Mouse (Mus musculus): ENCODE results near the gene Gm5580. TPM values are rescaled to one million over a fixed set of nuclear protein-coding genes. Genes with fewer than 3 reads are reported as not detected.
"Not testable (repeated sequence)": the region's sequence is repeated elsewhere in the genome, so short reads cannot be mapped to it uniquely, and the experiment has no call there.

The Gm5580 gene
- 0.19 and 0.20 TPM in 2 replicates for polyA plus RNA-seq (2015; fragmentation: Nextera tagmentation; extraction: Ambion mirVana)

- not testable (repeated sequence) for H3K27ac ChIP-seq (ENCODE audit: low read length); H3K4me2 ChIP-seq (ENCODE audit: low read depth, low read length); H3K36me3 ChIP-seq (ENCODE audit: control insufficient read depth, insufficient read depth); H3K4me1 ChIP-seq (ENCODE audit: control insufficient read depth, low read depth, low read length); H3K27me3 ChIP-seq (ENCODE audit: control insufficient read depth, insufficient read depth, low read depth, low read length); H3K9me3 ChIP-seq (replicated peaks; ENCODE audit: control insufficient read depth, low read length); H3K4me3 ChIP-seq (ENCODE audit: low read depth, low read length); H3K9ac ChIP-seq (ENCODE audit: low read depth, low read length); ATAC-seq (ENCODE audit: low read depth)
- WGBS (ENCODE audit: insufficient replicate concordance), result 83% methylated on average over 11 of the region's 11 CpGs
These were observed at the start of gene Gm5580 for GRCm38 (mm10) chr6:116550841-116551240. TSS of gene Gm5580 (plus strand) at chr6:116551141.

- not testable (repeated sequence) for H3K9me3 ChIP-seq (replicated peaks; ENCODE audit: control insufficient read depth, low read length); H3K4me1 ChIP-seq (ENCODE audit: control insufficient read depth, low read depth, low read length); H3K36me3 ChIP-seq (ENCODE audit: control insufficient read depth, insufficient read depth); H3K4me2 ChIP-seq (ENCODE audit: low read depth, low read length); H3K27me3 ChIP-seq (ENCODE audit: control insufficient read depth, insufficient read depth, low read depth, low read length); ATAC-seq (ENCODE audit: low read depth); H3K27ac ChIP-seq (ENCODE audit: low read length); H3K9ac ChIP-seq (ENCODE audit: low read depth, low read length); H3K4me3 ChIP-seq (ENCODE audit: low read depth, low read length)
- 80% methylated on average over 18 of the region's 20 CpGs for WGBS (ENCODE audit: insufficient replicate concordance)
These were observed 44.5 kb upstream of the Gm5580 start, which contains the start of gene Olfr212 for GRCm38 (mm10) chr6:116506302-116507003. TSS of gene Olfr212 (plus strand) at chr6:116506516.

GRCm38 (mm10) chr6:116514832-116515231 is 36.1 kb upstream of the Gm5580 start:
- H3K9ac ChIP-seq (ENCODE audit: low read depth, low read length), result no peak overlapping the region
- H3K27ac ChIP-seq (ENCODE audit: low read length), result no peak overlapping the region
- H3K4me3 ChIP-seq (ENCODE audit: low read depth, low read length), result no peak overlapping the region
- ATAC-seq (ENCODE audit: low read depth), result no peak
- H3K4me2 ChIP-seq (ENCODE audit: low read depth, low read length), result no peak overlapping the region
- no peaks in the 10 kb centered on the region for H3K27me3 ChIP-seq (ENCODE audit: control insufficient read depth, insufficient read depth, low read depth, low read length)
- H3K36me3 ChIP-seq (ENCODE audit: control insufficient read depth, insufficient read depth), result no peaks in the 10 kb centered on the region
- H3K9me3 ChIP-seq (replicated peaks; ENCODE audit: control insufficient read depth, low read length), result no peaks in the 10 kb centered on the region
- H3K4me1 ChIP-seq (ENCODE audit: control insufficient read depth, low read depth, low read length), result no peaks in the 10 kb centered on the region

GRCm38 (mm10) chr6:116538156-116538555 is 12.8 kb upstream of the Gm5580 start, which contains the start of gene Olfr213:
TSS of gene Olfr213 (plus strand) at chr6:116538456.
- Histone ChIP-seq H3K27ac (ENCODE audit: low read length) (no peak within 1 kb of the TSS), H3K4me3 (ENCODE audit: low read depth, low read length) (no peak within 1 kb of the TSS), H3K4me2 (ENCODE audit: low read depth, low read length) (no peak within 1 kb of the TSS), H3K9me3 (replicated peaks; ENCODE audit: control insufficient read depth, low read length) (no peaks in the 10 kb centered on the region), H3K27me3 (ENCODE audit: control insufficient read depth, insufficient read depth, low read depth, low read length) (no peaks in the 10 kb centered on the region), H3K36me3 (ENCODE audit: control insufficient read depth, insufficient read depth) (no peaks in the 10 kb centered on the region), H3K4me1 (ENCODE audit: control insufficient read depth, low read depth, low read length) (no peaks in the 10 kb centered on the region), H3K9ac (ENCODE audit: low read depth, low read length) (no peak within 1 kb of the TSS)
- ATAC-seq (ENCODE audit: low read depth), result no peak
- 48% methylated on average over 1 of the region's 1 CpGs for WGBS (ENCODE audit: insufficient replicate concordance)

GRCm38 (mm10) chr6:116542500-116542899 is 8.4 kb upstream of the Gm5580 start:
- Histone ChIP-seq H3K4me3 (ENCODE audit: low read depth, low read length) (no peak overlapping the region), H3K27ac (ENCODE audit: low read length) (no peak overlapping the region), H3K9me3 (replicated peaks; ENCODE audit: control insufficient read depth, low read length) (no peaks in the 10 kb centered on the region), H3K36me3 (ENCODE audit: control insufficient read depth, insufficient read depth) (no peaks in the 10 kb centered on the region), H3K9ac (ENCODE audit: low read depth, low read length) (no peak overlapping the region), H3K4me1 (ENCODE audit: control insufficient read depth, low read depth, low read length) (no peaks in the 10 kb centered on the region), H3K4me2 (ENCODE audit: low read depth, low read length) (no peak overlapping the region), H3K27me3 (ENCODE audit: control insufficient read depth, insufficient read depth, low read depth, low read length) (no peaks in the 10 kb centered on the region)
- no peak for ATAC-seq (ENCODE audit: low read depth)
- 33% methylated on average over 2 of the region's 2 CpGs for WGBS (ENCODE audit: insufficient replicate concordance)

- no peak for ATAC-seq (ENCODE audit: low read depth)
These were observed 3.0 kb downstream of the Gm5580 start, which contains the start of gene Olfr214 for GRCm38 (mm10) chr6:116553935-116554334. TSS of gene Olfr214 (plus strand) at chr6:116554235.

GRCm38 (mm10) chr6:116554952-116555351 is 4.0 kb downstream of the Gm5580 start:
- no peak overlapping the region for H3K4me3 ChIP-seq (ENCODE audit: low read depth, low read length)
- H3K4me2 ChIP-seq (ENCODE audit: low read depth, low read length), result no peak overlapping the region
- H3K27me3 ChIP-seq (ENCODE audit: control insufficient read depth, insufficient read depth, low read depth, low read length), result no peaks in the 10 kb centered on the region
- no peak for ATAC-seq (ENCODE audit: low read depth)
- no peak overlapping the region for H3K27ac ChIP-seq (ENCODE audit: low read length)
- H3K36me3 ChIP-seq (ENCODE audit: control insufficient read depth, insufficient read depth), result no peaks in the 10 kb centered on the region
- 37% methylated on average over 3 of the region's 3 CpGs for WGBS (ENCODE audit: insufficient replicate concordance)
- no peaks in the 10 kb centered on the region for H3K4me1 ChIP-seq (ENCODE audit: control insufficient read depth, low read depth, low read length)
- no peaks in the 10 kb centered on the region for H3K9me3 ChIP-seq (replicated peaks; ENCODE audit: control insufficient read depth, low read length)
- H3K9ac ChIP-seq (ENCODE audit: low read depth, low read length), result no peak overlapping the region

More at GRCm38 (mm10) chr6:116553935-116554334, 3.0 kb downstream of the Gm5580 start, which contains the start of gene Olfr214:
- H3K27ac ChIP-seq (ENCODE audit: low read length), result no peak within 1 kb of the TSS
- no peaks in the 10 kb centered on the region for H3K9me3 ChIP-seq (replicated peaks; ENCODE audit: control insufficient read depth, low read length)
- 59% methylated on average over 1 of the region's 1 CpGs for WGBS (ENCODE audit: insufficient replicate concordance)
- H3K36me3 ChIP-seq (ENCODE audit: control insufficient read depth, insufficient read depth), result no peaks in the 10 kb centered on the region
- no peak within 1 kb of the TSS for H3K4me3 ChIP-seq (ENCODE audit: low read depth, low read length)
- no peaks in the 10 kb centered on the region for H3K4me1 ChIP-seq (ENCODE audit: control insufficient read depth, low read depth, low read length)
- no peak within 1 kb of the TSS for H3K9ac ChIP-seq (ENCODE audit: low read depth, low read length)
- no peak within 1 kb of the TSS for H3K4me2 ChIP-seq (ENCODE audit: low read depth, low read length)
- H3K27me3 ChIP-seq (ENCODE audit: control insufficient read depth, insufficient read depth, low read depth, low read length), result no peaks in the 10 kb centered on the region

GRCm38 (mm10) chr6:116569834-116570233 is 18.9 kb downstream of the Gm5580 start:
- Histone ChIP-seq H3K9me3 (replicated peaks; ENCODE audit: control insufficient read depth, low read length) (no peaks in the 10 kb centered on the region), H3K4me2 (ENCODE audit: low read depth, low read length) (no peak overlapping the region), H3K4me3 (ENCODE audit: low read depth, low read length) (no peak overlapping the region), H3K27me3 (ENCODE audit: control insufficient read depth, insufficient read depth, low read depth, low read length) (no peaks in the 10 kb centered on the region), H3K4me1 (ENCODE audit: control insufficient read depth, low read depth, low read length) (no peaks in the 10 kb centered on the region), H3K9ac (ENCODE audit: low read depth, low read length) (no peak overlapping the region), H3K36me3 (ENCODE audit: control insufficient read depth, insufficient read depth) (no peaks in the 10 kb centered on the region), H3K27ac (ENCODE audit: low read length) (no peak overlapping the region)
- 14% methylated on average over 3 of the region's 3 CpGs for WGBS (ENCODE audit: insufficient replicate concordance)
- ATAC-seq (ENCODE audit: low read depth), result no peak

- Histone ChIP-seq H3K9ac (ENCODE audit: low read depth, low read length) (no peak within 1 kb of the TSS), H3K27ac (ENCODE audit: low read length) (no peak within 1 kb of the TSS), H3K9me3 (replicated peaks; ENCODE audit: control insufficient read depth, low read length) (no peaks in the 10 kb centered on the region), H3K36me3 (ENCODE audit: control insufficient read depth, insufficient read depth) (no peaks in the 10 kb centered on the region), H3K27me3 (ENCODE audit: control insufficient read depth, insufficient read depth, low read depth, low read length) (no peaks in the 10 kb centered on the region), H3K4me2 (ENCODE audit: low read depth, low read length) (no peak within 1 kb of the TSS), H3K4me1 (ENCODE audit: control insufficient read depth, low read depth, low read length) (no peaks in the 10 kb centered on the region), H3K4me3 (ENCODE audit: low read depth, low read length) (no peak within 1 kb of the TSS)
- ATAC-seq (ENCODE audit: low read depth), result no peak
- 62% methylated on average over 4 of the region's 4 CpGs for WGBS (ENCODE audit: insufficient replicate concordance)
These were observed 33.2 kb downstream of the Gm5580 start, which contains the start of gene Olfr215 for GRCm38 (mm10) chr6:116584095-116584494. TSS of gene Olfr215 (minus strand) at chr6:116584195.
